Mouse (Mus musculus): Measurements from ENCODE around the gene Atg2a. TPM values are rescaled to one million over a fixed set of nuclear protein-coding genes. Genes with fewer than 3 reads are reported as not detected.

Gene Atg2a
- polyA plus RNA-seq, 1 experiment from 2014 or later: 8.9 TPM

DNA sequence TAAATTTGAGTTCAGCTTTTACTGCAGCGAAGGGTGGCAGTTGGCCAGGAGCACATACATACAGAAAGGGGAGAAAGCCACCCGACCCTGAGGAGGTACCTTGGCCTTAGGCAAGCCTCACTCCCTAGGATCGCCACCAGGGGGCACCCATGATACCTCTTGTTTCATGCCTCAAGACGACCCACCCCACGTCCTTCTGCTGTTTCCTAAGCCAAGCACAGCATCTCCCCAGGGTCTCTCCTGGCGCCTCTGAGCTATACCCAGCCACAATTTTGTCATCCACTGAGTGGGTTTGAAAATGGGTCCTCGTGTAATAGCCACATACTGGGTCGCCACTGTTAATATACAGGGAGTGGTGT lies 26.7 kb downstream of the Atg2a start:
- 17% methylated on average over 8 of the region's 8 CpGs for WGBS
- H3K27ac ChIP-seq (replicated peaks; ENCODE audit: low read depth, low read length): no peak overlapping the region

DNA sequence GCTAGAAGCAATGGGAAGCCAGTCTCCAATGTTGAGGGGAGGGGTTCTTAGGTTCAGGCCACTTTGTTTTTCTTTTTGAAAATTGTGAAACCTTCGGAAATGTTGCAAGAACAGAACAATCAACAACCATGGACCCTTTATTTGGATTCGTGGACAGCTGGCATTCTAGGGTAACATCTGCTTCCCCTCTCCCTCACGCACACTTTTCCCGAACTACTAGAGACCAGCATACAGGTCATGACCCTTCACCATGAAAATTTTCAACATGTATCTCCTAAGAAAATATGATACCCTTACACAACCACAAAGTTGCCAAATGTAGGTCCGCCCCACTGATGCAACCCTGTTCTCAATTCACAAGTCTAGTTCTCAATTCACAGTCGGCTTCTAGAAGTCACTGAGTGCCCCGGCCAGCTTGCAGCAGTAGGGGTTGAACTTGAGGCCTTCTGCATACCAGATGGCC lies 27.2 kb downstream of the Atg2a start:
- Histone ChIP-seq H3K4me2 (ENCODE audit: low read depth, severe bottlenecking) (no peak overlapping the region), H3K36me3 (ENCODE audit: control insufficient read depth, insufficient read depth, low read length) (no peaks in the 10 kb centered on the region), H3K4me1 (ENCODE audit: control insufficient read depth, insufficient read depth, low read length) (no peaks in the 10 kb centered on the region), H3K27me3 (ENCODE audit: control insufficient read depth, insufficient read depth, low read length) (no peaks in the 10 kb centered on the region), H3K9me3 (ENCODE audit: control insufficient read depth, low read length) (no peaks in the 10 kb centered on the region), H3K4me3 (ENCODE audit: low read depth, low read length) (no peak overlapping the region), H3K9ac (ENCODE audit: low read length) (no peak overlapping the region), H3K27ac (replicated peaks; ENCODE audit: low read depth, low read length) (no peak overlapping the region)
- DNase-seq (ENCODE audit: low spot score): no peak
- 82% methylated on average over 7 of the region's 7 CpGs for WGBS
- ATAC-seq (ENCODE audit: insufficient number of reproducible peaks, low FRiP score, low TSS enrichment, low read depth): no peak

More for the DNA sequence above, 26.7 kb downstream of the Atg2a start:
- Histone ChIP-seq H3K36me3 (ENCODE audit: control insufficient read depth, insufficient read depth, low read length) (no peaks in the 10 kb centered on the region), H3K9me3 (ENCODE audit: control insufficient read depth, low read length) (no peaks in the 10 kb centered on the region), H3K4me2 (ENCODE audit: low read depth, severe bottlenecking) (no peak overlapping the region), H3K4me3 (ENCODE audit: low read depth, low read length) (no peak overlapping the region), H3K9ac (ENCODE audit: low read length) (no peak overlapping the region), H3K4me1 (ENCODE audit: control insufficient read depth, insufficient read depth, low read length) (no peaks in the 10 kb centered on the region), H3K27me3 (ENCODE audit: control insufficient read depth, insufficient read depth, low read length) (no peaks in the 10 kb centered on the region)
- DNase-seq (ENCODE audit: low spot score) (peak; percentile 93), ATAC-seq (ENCODE audit: insufficient number of reproducible peaks, low FRiP score, low TSS enrichment, low read depth) (peak; percentile 64; the same call in 1 of the 2 replicates)

DNA sequence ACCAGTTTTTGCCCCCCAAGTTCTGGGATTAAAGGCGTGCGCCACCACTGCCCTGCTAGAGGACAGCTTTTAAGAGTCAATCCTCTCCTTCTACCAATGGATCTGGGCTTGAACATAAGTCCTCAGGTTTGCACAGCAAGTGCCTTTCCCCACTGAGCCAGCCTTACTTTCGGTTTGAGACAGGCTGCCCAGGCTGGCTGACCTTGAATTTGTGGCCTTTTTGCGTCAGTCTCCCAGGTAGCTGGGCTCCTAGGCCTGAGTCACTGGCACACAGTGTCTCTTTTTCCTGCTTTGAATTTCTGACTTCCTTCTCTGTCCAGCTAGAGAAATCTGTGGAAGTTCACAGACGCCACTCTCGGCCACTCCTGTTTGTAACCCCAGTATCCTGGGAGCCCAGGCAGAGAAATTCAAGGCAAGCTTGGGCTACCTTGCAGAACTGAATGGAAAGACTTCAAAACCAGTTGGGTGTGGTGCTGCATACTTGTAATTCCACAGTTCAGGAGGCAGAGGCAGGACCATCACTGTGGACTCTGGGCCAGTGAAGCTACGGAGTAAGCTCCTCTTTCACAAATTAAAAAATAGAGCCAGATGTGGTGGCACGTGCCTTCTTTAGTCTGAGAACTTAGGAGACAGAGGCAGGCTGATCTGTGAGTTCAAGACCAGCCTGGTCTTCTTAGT lies 28.5 kb downstream of the Atg2a start:
- Histone ChIP-seq H3K27me3 (ENCODE audit: control insufficient read depth, insufficient read depth, low read length) (no peaks in the 10 kb centered on the region), H3K9ac (ENCODE audit: low read length) (no peak overlapping the region), H3K9me3 (ENCODE audit: control insufficient read depth, low read length) (no peaks in the 10 kb centered on the region), H3K4me2 (ENCODE audit: low read depth, severe bottlenecking) (no peak overlapping the region), H3K27ac (replicated peaks; ENCODE audit: low read depth, low read length) (no peak overlapping the region), H3K4me1 (ENCODE audit: control insufficient read depth, insufficient read depth, low read length) (no peaks in the 10 kb centered on the region), H3K36me3 (ENCODE audit: control insufficient read depth, insufficient read depth, low read length) (no peaks in the 10 kb centered on the region), H3K4me3 (ENCODE audit: low read depth, low read length) (no peak overlapping the region)
- 88% methylated on average over 8 of the region's 8 CpGs for WGBS
- DNase-seq (ENCODE audit: low spot score) (no peak), ATAC-seq (ENCODE audit: insufficient number of reproducible peaks, low FRiP score, low TSS enrichment, low read depth) (no peak)

GRCm38 (mm10) chr19:6270661-6271060 lies 29.2 kb downstream of the Atg2a start:
- Histone ChIP-seq H3K36me3 (ENCODE audit: control insufficient read depth, insufficient read depth, low read length) (no peaks in the 10 kb centered on the region), H3K4me2 (ENCODE audit: low read depth, severe bottlenecking) (no peak overlapping the region), H3K4me1 (ENCODE audit: control insufficient read depth, insufficient read depth, low read length) (0 out of 2 replicates have a peak, but pooled peaks cover 2% of the 10 kb centered on the region), H3K9ac (ENCODE audit: low read length) (no peak overlapping the region), H3K4me3 (ENCODE audit: low read depth, low read length) (no peak overlapping the region), H3K9me3 (ENCODE audit: control insufficient read depth, low read length) (no peaks in the 10 kb centered on the region), H3K27ac (replicated peaks; ENCODE audit: low read depth, low read length) (no peak overlapping the region), H3K27me3 (ENCODE audit: control insufficient read depth, insufficient read depth, low read length) (no peaks in the 10 kb centered on the region)
- DNase-seq (ENCODE audit: low spot score): no peak
- no peak for ATAC-seq (ENCODE audit: insufficient number of reproducible peaks, low FRiP score, low TSS enrichment, low read depth)
- WGBS: 57% methylated on average over 9 of the region's 9 CpGs

- Histone ChIP-seq H3K4me2 (ENCODE audit: low read depth, severe bottlenecking) (no peak overlapping the region), H3K9ac (ENCODE audit: low read length) (no peak overlapping the region), H3K4me3 (ENCODE audit: low read depth, low read length) (no peak overlapping the region), H3K9me3 (ENCODE audit: control insufficient read depth, low read length) (no peaks in the 10 kb centered on the region), H3K27me3 (ENCODE audit: control insufficient read depth, insufficient read depth, low read length) (no peaks in the 10 kb centered on the region), H3K27ac (replicated peaks; ENCODE audit: low read depth, low read length) (no peak overlapping the region), H3K4me1 (ENCODE audit: control insufficient read depth, insufficient read depth, low read length) (0 out of 2 replicates have a peak, but pooled peaks cover 3% of the 10 kb centered on the region), H3K36me3 (ENCODE audit: control insufficient read depth, insufficient read depth, low read length) (no peaks in the 10 kb centered on the region)
- DNase-seq (ENCODE audit: low spot score) (no peak), ATAC-seq (ENCODE audit: insufficient number of reproducible peaks, low FRiP score, low TSS enrichment, low read depth) (no peak)
- 31% methylated on average over 8 of the region's 8 CpGs for WGBS
These were observed 29.7 kb downstream of the Atg2a start for GRCm38 (mm10) chr19:6271206-6271605.

GRCm38 (mm10) chr19:6272053-6272452 lies 30.6 kb downstream of the Atg2a start:
- H3K36me3 ChIP-seq (ENCODE audit: control insufficient read depth, insufficient read depth, low read length): no peaks in the 10 kb centered on the region
- 72% methylated on average over 7 of the region's 7 CpGs for WGBS
- H3K9me3 ChIP-seq (ENCODE audit: control insufficient read depth, low read length): no peaks in the 10 kb centered on the region
- H3K4me3 ChIP-seq (ENCODE audit: low read depth, low read length): no peak overlapping the region
- 0 out of 2 replicates have a peak, but pooled peaks cover 3% of the 10 kb centered on the region for H3K4me1 ChIP-seq (ENCODE audit: control insufficient read depth, insufficient read depth, low read length)
- no peak overlapping the region for H3K4me2 ChIP-seq (ENCODE audit: low read depth, severe bottlenecking)
- H3K27ac ChIP-seq (replicated peaks; ENCODE audit: low read depth, low read length): no peak overlapping the region
- no peak overlapping the region for H3K9ac ChIP-seq (ENCODE audit: low read length)
- ATAC-seq (ENCODE audit: insufficient number of reproducible peaks, low FRiP score, low TSS enrichment, low read depth) (no peak), DNase-seq (ENCODE audit: low spot score) (no peak)
- H3K27me3 ChIP-seq (ENCODE audit: control insufficient read depth, insufficient read depth, low read length): no peaks in the 10 kb centered on the region

DNA sequence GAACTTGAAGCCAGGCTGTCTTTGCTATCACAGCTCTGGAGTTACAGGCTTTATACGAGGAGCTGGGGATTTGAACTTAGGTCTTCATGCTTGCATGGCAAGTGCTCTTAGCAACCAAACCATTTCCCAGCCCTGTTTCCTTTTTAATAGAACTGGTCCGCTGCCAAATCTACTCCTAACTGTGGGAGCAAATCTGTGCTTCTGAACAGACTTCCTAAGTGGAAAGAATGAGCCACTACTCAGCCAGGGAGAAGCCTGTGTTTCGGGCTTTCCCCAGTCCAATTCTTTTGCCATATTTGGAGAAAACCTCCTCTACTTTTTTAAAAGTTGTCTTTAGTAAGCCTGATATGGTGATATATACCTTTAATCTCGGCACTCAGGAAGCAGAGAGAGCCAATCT lies 31.3 kb downstream of the Atg2a start:
- no peak overlapping the region for H3K9ac ChIP-seq (ENCODE audit: low read length)
- H3K36me3 ChIP-seq (ENCODE audit: control insufficient read depth, insufficient read depth, low read length): no peaks in the 10 kb centered on the region
- WGBS: 85% methylated on average over 4 of the region's 4 CpGs
- no peaks in the 10 kb centered on the region for H3K27me3 ChIP-seq (ENCODE audit: control insufficient read depth, insufficient read depth, low read length)
- peaks cover 4% of the 10 kb centered on the region; the same call in 1 of the 2 replicates for H3K4me1 ChIP-seq (ENCODE audit: control insufficient read depth, insufficient read depth, low read length)
- no peak overlapping the region for H3K4me2 ChIP-seq (ENCODE audit: low read depth, severe bottlenecking)
- DNase-seq (ENCODE audit: low spot score) (no peak), ATAC-seq (ENCODE audit: insufficient number of reproducible peaks, low FRiP score, low TSS enrichment, low read depth) (no peak)
- H3K9me3 ChIP-seq (ENCODE audit: control insufficient read depth, low read length): no peaks in the 10 kb centered on the region
- H3K27ac ChIP-seq (replicated peaks; ENCODE audit: low read depth, low read length): no peak overlapping the region
- no peak overlapping the region for H3K4me3 ChIP-seq (ENCODE audit: low read depth, low read length)

GRCm38 (mm10) chr19:6273592-6273991 lies 32.1 kb downstream of the Atg2a start:
- H3K9ac ChIP-seq (ENCODE audit: low read length): no peak overlapping the region
- H3K4me3 ChIP-seq (ENCODE audit: low read depth, low read length): no peak overlapping the region
- no peaks in the 10 kb centered on the region for H3K9me3 ChIP-seq (ENCODE audit: control insufficient read depth, low read length)
- no peak for DNase-seq (ENCODE audit: low spot score)
- H3K4me1 ChIP-seq (ENCODE audit: control insufficient read depth, insufficient read depth, low read length): peaks cover 12% of the 10 kb centered on the region
- H3K27me3 ChIP-seq (ENCODE audit: control insufficient read depth, insufficient read depth, low read length): no peaks in the 10 kb centered on the region
- 72% methylated on average over 4 of the region's 4 CpGs for WGBS
- no peak overlapping the region for H3K27ac ChIP-seq (replicated peaks; ENCODE audit: low read depth, low read length)
- no peak for ATAC-seq (ENCODE audit: insufficient number of reproducible peaks, low FRiP score, low TSS enrichment, low read depth)
- no peak overlapping the region for H3K4me2 ChIP-seq (ENCODE audit: low read depth, severe bottlenecking)
- no peaks in the 10 kb centered on the region for H3K36me3 ChIP-seq (ENCODE audit: control insufficient read depth, insufficient read depth, low read length)
